Mouse (Mus musculus): ENCODE results near the gene Gm973. TPM values are rescaled to one million over a fixed set of nuclear protein-coding genes. Genes with fewer than 3 reads are reported as not detected.

Gm973 gene
- polyA plus RNA-seq, 1 experiment from 2014 or later, result 9.6 TPM

DNA sequence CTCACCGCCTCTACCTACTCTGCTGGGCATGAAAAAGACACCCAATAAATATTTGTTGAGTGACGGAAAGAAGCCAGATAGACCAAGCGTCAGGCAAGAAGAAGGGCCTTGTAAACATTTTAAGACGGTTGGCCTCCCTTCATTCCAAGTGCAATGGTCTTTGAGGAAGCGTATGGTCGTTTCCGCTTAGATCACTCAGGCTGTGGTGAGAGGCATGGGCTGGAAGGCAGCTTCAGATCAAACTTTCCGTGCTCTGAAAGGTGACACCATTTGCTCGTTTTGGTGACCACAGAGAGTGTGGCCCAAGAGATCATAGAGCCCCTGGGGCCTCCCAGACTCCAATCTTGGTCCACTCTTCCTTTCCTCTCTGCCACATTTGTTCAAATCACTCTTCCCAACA, 79.5 kb downstream of the Gm973 start:
- Histone ChIP-seq H3K36me3 (no peaks in the 10 kb centered on the region), H3K4me1 (peaks cover 18% of the 10 kb centered on the region), H3K9ac (replicated peaks) (no peak overlapping the region), H3K27me3 (replicated peaks) (peaks cover 5% of the 10 kb centered on the region; the same call in 1 of the 2 replicates), H3K9me3 (replicated peaks) (no peaks in the 10 kb centered on the region), H3K4me2 (no peak overlapping the region), H3K4me3 (replicated peaks) (no peak overlapping the region), H3K27ac (replicated peaks) (no peak overlapping the region)
- no peak for ATAC-seq (ENCODE audit: low FRiP score)
- 89% methylated on average over 9 of the region's 9 CpGs for WGBS

DNA sequence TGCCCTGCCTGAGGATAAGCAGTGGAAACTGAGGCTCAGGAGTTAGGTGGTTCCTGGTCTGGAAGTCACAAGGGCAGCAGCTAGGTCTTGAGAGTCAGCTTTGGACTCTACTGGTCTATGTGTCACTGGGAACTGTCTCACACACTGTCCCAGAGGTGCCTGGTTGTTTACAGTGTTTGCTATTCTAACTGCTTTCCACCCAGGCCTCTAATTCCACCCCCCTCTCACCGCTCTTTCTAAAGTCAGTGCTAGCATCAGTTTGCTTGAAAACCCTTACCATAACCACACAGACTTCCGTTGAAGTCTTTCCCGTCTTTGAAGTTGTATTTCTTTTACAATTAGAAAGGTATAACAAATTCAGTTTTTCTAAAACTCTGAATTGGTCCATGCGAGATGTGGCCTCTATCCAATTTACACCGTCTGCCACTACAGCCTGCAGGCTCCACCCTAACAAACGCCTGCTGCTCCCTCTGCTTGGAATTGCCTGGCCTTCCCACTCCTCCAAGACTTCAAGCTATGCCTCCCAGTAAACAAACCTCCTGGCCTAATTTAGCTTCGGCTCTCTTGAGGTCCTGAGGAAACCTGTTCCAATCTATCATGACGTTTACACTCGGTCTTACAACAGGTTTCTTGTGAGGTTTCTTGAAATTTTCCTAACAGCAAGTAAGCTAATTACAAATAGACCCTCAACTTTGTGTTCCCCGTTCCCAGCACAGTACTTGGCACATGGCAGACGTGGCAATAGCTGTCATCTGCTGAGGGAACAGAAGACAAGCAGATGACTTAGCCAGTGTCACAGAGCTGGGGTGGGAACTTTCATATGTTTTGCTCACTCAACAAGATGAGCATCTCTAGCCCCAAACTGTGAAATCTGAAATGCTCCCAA, 86.7 kb downstream of the Gm973 start:
- peaks cover 5% of the 10 kb centered on the region; the same call in 1 of the 2 replicates for H3K4me1 ChIP-seq
- no peak for ATAC-seq (ENCODE audit: low FRiP score)
- H3K36me3 ChIP-seq, result no peaks in the 10 kb centered on the region
- H3K4me3 ChIP-seq (replicated peaks), result no peak overlapping the region
- 57% methylated on average over 11 of the region's 11 CpGs for WGBS
- no peaks in the 10 kb centered on the region for H3K9me3 ChIP-seq (replicated peaks)
- H3K4me2 ChIP-seq, result no peak overlapping the region
- no peak overlapping the region for H3K9ac ChIP-seq (replicated peaks)
- no peak overlapping the region for H3K27ac ChIP-seq (replicated peaks)
- H3K27me3 ChIP-seq (replicated peaks), result no peaks in the 10 kb centered on the region

DNA sequence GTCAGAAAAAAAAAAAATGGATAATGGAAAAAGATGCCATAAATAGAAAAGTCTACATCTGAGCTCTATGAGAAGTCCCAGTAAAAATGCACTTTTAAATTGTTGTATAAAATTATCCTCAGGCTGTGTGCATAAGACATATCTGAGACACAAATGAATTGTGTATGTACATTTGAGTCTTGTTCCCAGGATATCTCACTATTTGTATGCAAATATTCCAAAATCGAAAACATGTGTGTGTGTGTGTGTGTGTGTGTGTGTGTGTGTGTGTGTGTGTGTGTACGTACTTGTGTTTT, 87.3 kb downstream of the Gm973 start:
- Histone ChIP-seq H3K36me3 (no peaks in the 10 kb centered on the region), H3K27me3 (replicated peaks) (no peaks in the 10 kb centered on the region), H3K4me2 (no peak overlapping the region), H3K27ac (replicated peaks) (no peak overlapping the region), H3K9ac (replicated peaks) (no peak overlapping the region), H3K4me3 (replicated peaks) (no peak overlapping the region), H3K9me3 (replicated peaks) (no peaks in the 10 kb centered on the region), H3K4me1 (peaks cover 5% of the 10 kb centered on the region; the same call in 1 of the 2 replicates)
- no peak for ATAC-seq (ENCODE audit: low FRiP score)
- WGBS, result 90% methylated on average over 2 of the region's 2 CpGs

DNA sequence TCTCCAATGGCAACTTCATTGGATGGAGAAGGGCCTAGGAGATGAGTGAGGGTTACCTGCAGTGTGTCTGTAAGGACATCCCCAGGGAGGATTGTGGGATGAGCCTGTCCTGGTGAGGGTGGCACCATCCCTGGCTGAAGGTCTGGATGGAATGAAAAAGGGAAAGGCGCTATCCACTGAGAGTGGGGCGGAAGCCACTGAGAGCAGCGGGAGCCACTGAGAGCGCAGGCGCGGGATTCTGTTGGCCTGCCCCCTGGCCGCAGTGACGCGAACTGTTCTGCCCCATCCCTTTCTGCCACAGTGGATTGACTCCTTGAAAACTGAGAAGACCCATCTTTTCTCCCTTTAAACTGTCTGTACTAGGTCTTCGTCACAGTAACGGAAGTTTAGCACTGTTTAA, 87.8 kb downstream of the Gm973 start:
- ATAC-seq (ENCODE audit: low FRiP score), result no peak

DNA sequence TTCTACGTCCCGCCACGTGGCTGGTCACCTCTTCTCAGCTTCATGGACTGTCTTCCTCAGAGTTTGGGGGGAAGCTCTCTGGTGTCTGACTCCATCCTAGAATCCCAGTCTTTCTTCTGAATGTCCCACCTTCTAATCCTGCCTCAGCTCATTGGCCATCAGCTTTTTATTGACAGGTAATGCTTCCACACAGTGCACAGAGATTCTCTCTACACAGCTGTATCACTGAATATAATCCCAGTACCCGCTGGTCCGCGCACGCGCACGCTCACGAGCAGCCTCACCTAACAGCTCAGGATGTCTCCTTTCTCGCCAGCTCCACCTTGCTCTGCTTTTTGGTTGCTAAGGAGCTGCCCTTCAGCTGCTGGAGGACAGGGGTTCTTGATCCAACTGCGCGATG, 90.4 kb downstream of the Gm973 start:
- Histone ChIP-seq H3K36me3 (no peaks in the 10 kb centered on the region), H3K4me2 (no peak overlapping the region), H3K27ac (replicated peaks) (no peak overlapping the region), H3K4me1 (peaks cover 5% of the 10 kb centered on the region; the same call in 1 of the 2 replicates), H3K9ac (replicated peaks) (no peak overlapping the region), H3K9me3 (replicated peaks) (no peaks in the 10 kb centered on the region), H3K27me3 (replicated peaks) (no peaks in the 10 kb centered on the region), H3K4me3 (replicated peaks) (no peak overlapping the region)
- WGBS, result 93% methylated on average over 13 of the region's 13 CpGs
- ATAC-seq (ENCODE audit: low FRiP score), result no peak

More for the DNA sequence above, 87.8 kb downstream of the Gm973 start:
- H3K9me3 ChIP-seq (replicated peaks), result no peaks in the 10 kb centered on the region
- peaks cover 5% of the 10 kb centered on the region; the same call in 1 of the 2 replicates for H3K4me1 ChIP-seq
- H3K27me3 ChIP-seq (replicated peaks), result no peaks in the 10 kb centered on the region
- H3K4me3 ChIP-seq (replicated peaks), result no peak overlapping the region
- no peak overlapping the region for H3K9ac ChIP-seq (replicated peaks)
- H3K4me2 ChIP-seq, result peak overlapping the region; percentile 27
- WGBS, result 25% methylated on average over 11 of the region's 11 CpGs
- no peak overlapping the region for H3K27ac ChIP-seq (replicated peaks)
- no peaks in the 10 kb centered on the region for H3K36me3 ChIP-seq

DNA sequence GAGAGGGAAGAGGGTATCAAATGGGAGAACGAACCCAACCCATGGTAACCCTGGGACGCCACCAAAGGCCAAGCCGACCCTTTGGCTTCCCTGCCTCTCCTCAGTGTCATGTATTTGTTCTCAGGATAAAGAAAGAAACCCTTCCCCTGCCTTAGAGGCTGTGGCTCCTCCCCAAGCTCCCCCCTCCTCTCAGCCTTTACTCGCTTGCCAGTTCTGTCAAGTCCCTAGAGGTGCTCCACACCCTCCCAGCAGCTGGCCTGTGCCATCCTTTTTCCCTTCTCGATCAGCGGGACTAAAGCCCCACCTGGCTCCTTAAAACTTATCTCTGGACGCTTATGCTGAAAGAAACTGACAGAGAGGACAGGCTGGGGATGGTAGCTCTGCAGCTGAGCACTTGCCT, 91.0 kb downstream of the Gm973 start:
- Histone ChIP-seq H3K4me1 (peaks cover 5% of the 10 kb centered on the region; the same call in 1 of the 2 replicates), H3K9ac (replicated peaks) (no peak overlapping the region), H3K36me3 (no peaks in the 10 kb centered on the region), H3K27ac (replicated peaks) (no peak overlapping the region), H3K9me3 (replicated peaks) (no peaks in the 10 kb centered on the region), H3K4me3 (replicated peaks) (no peak overlapping the region), H3K27me3 (replicated peaks) (no peaks in the 10 kb centered on the region), H3K4me2 (no peak overlapping the region)
- 48% methylated on average over 7 of the region's 7 CpGs for WGBS
- no peak for ATAC-seq (ENCODE audit: low FRiP score)

DNA sequence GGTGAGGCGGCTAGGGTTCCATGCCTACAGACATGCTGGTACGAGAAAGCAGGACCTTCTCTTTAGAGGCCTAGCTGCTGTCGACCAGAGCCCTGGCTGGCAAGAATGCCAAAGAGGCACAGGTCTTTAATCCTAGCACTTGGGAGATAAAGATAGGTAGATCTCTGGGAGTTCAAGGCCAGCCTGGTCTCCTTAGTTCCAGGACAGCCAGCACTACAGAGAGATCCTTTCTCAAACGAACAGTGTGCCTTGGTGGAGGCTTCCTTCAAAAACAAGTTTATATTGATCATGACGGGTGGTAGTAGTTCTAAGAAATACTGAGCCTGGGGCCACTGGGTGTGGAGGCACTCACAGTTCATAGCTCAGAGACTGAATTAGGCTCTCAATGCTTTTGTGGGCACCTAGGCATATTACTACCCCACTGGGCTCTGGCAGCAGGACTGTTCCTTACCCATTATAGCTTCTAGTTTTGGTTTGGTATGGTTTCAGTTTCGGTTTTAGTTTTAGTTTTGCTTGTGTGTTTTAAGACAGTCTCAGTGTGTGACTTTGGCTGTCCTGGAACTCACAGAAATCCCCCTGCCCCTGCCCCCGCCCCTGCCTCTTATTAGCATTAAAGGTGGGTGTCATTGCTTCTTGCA, 92.2 kb downstream of the Gm973 start:
- Histone ChIP-seq H3K4me2 (no peak overlapping the region), H3K4me1 (peaks cover 5% of the 10 kb centered on the region; the same call in 1 of the 2 replicates), H3K9me3 (replicated peaks) (no peaks in the 10 kb centered on the region), H3K36me3 (no peaks in the 10 kb centered on the region), H3K27me3 (replicated peaks) (no peaks in the 10 kb centered on the region), H3K4me3 (replicated peaks) (no peak overlapping the region), H3K9ac (replicated peaks) (no peak overlapping the region), H3K27ac (replicated peaks) (no peak overlapping the region)
- 90% methylated on average over 7 of the region's 7 CpGs for WGBS
- no peak for ATAC-seq (ENCODE audit: low FRiP score)

DNA sequence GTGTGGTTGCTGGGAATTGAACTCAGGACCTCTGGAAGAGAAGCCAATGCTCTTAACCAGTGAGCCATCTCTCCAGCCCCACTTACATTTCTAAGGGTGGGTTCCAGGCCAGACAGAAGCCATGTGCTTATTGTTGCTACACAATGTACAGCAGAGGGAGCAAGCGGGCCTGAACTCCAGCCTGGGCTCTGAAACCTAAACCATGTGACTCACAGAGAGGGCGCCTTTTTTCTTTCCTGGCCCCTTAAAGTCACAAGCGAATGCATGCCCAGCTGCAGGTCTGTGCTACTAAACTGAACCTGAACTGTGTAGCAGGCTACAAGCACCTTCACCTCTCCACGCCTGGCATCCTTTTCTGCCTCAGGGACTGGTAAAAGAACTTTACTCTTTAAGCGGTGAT, 92.9 kb downstream of the Gm973 start:
- WGBS, result 63% methylated on average over 5 of the region's 5 CpGs

DNA sequence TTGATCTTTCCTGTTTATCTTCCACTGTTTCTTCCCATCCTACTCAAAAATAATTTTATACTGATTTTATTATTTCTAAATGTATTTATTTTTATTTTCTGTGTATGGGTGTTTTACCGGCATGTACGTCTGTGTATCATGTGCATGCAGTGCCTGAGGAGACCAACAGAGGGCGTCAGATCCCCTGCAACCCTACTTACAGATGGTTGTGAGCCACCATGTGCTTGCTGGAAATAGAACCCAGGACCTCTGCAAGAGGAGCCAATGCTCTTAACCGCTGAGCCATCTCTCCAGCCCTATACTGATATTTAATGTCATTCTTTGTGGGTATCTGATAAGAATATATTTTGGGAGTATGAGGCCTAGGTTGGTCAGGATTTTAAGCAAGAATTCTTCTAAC, 93.4 kb downstream of the Gm973 start:
- Histone ChIP-seq H3K4me3 (replicated peaks) (no peak overlapping the region), H3K4me1 (no peaks in the 10 kb centered on the region), H3K27me3 (replicated peaks) (no peaks in the 10 kb centered on the region), H3K9ac (replicated peaks) (no peak overlapping the region), H3K27ac (replicated peaks) (no peak overlapping the region), H3K4me2 (no peak overlapping the region), H3K36me3 (no peaks in the 10 kb centered on the region), H3K9me3 (replicated peaks) (no peaks in the 10 kb centered on the region)
- ATAC-seq (ENCODE audit: low FRiP score), result no peak
- WGBS, result 88% methylated on average over 4 of the region's 4 CpGs

More for the DNA sequence above, 92.9 kb downstream of the Gm973 start:
- H3K4me3 ChIP-seq (replicated peaks), result no peak overlapping the region
- H3K9ac ChIP-seq (replicated peaks), result no peak overlapping the region
- no peaks in the 10 kb centered on the region for H3K27me3 ChIP-seq (replicated peaks)
- no peaks in the 10 kb centered on the region for H3K36me3 ChIP-seq
- peaks cover 2% of the 10 kb centered on the region; the same call in 1 of the 2 replicates for H3K4me1 ChIP-seq
- no peak overlapping the region for H3K27ac ChIP-seq (replicated peaks)
- no peak for ATAC-seq (ENCODE audit: low FRiP score)
- H3K4me2 ChIP-seq, result no peak overlapping the region
- H3K9me3 ChIP-seq (replicated peaks), result no peaks in the 10 kb centered on the region

DNA sequence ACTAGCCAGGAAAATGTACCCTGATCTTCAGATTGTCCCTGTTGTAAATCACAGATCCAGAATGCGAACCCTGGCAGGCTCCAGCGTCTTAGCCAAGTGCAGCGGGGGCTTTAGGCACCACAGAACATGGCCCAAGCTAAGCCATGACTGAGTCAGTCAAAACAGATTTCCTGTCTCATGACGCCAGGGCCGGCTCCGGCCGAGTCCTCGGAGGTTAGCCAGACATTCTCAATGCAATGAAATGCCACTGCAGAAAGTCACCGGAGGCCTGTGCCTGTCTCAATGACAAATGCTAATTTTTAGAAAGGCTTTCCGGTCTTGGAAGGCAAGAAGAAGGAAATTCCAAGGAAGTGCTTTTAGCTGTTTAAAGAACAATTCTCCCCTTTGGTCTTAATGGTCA, 93.8 kb downstream of the Gm973 start:
- Histone ChIP-seq H3K4me1 (no peaks in the 10 kb centered on the region), H3K27me3 (replicated peaks) (no peaks in the 10 kb centered on the region), H3K36me3 (no peaks in the 10 kb centered on the region), H3K4me3 (replicated peaks) (no peak overlapping the region), H3K9ac (replicated peaks) (no peak overlapping the region), H3K27ac (replicated peaks) (no peak overlapping the region), H3K9me3 (replicated peaks) (no peaks in the 10 kb centered on the region), H3K4me2 (no peak overlapping the region)
- WGBS, result 77% methylated on average over 10 of the region's 10 CpGs
- no peak for ATAC-seq (ENCODE audit: low FRiP score)

DNA sequence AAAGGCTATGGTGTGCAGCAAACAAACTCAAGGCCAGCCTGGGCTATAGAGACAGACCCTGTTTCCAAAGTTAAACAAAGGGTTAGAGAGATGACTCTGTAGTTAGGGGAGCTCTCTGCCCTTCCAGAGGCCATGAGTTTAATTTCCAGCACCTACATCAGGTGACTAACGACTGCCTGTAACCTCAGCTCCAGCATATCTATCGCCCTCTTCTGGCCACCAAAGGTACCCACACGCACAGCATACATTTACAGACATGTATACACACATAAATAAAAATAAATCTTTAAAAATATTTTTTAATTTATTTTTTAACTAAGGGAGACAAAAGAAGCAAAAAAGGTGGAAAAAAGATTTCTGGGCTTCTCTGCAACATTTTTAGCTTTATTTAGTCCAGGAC, 94.9 kb downstream of the Gm973 start:
- Histone ChIP-seq H3K27me3 (replicated peaks) (no peaks in the 10 kb centered on the region), H3K9me3 (replicated peaks) (no peaks in the 10 kb centered on the region), H3K4me3 (replicated peaks) (no peak overlapping the region), H3K9ac (replicated peaks) (no peak overlapping the region), H3K27ac (replicated peaks) (no peak overlapping the region), H3K4me1 (no peaks in the 10 kb centered on the region), H3K4me2 (no peak overlapping the region), H3K36me3 (no peaks in the 10 kb centered on the region)
- ATAC-seq (ENCODE audit: low FRiP score), result no peak
- WGBS, result 82% methylated on average over 3 of the region's 3 CpGs

DNA sequence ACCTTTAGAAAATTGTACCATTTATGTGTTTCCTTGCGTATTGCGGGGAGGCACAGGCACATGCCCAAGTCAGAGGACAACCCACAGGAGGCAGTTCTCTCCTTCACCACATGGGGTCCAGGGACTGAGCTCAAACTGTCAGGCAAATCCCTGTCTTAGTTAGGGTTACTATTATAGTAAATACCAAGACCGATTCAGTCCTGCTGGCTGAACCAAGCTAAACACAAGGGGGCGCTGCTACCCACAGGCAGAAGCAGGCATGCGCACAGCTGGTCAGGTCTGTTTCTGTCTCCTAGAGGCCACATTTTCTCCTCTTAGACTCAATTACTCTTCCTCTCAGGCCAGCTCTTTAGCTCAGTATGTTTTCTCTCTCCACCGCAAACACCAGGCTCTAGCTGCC, 97.7 kb downstream of the Gm973 start:
- 39% methylated on average over 6 of the region's 6 CpGs for WGBS
- no peak; the same call in 1 of the 2 replicates for ATAC-seq (ENCODE audit: low FRiP score)

More for the DNA sequence above, 97.7 kb downstream of the Gm973 start:
- no peak overlapping the region for H3K4me2 ChIP-seq
- no peaks in the 10 kb centered on the region for H3K27me3 ChIP-seq (replicated peaks)
- no peak overlapping the region for H3K27ac ChIP-seq (replicated peaks)
- no peaks in the 10 kb centered on the region for H3K9me3 ChIP-seq (replicated peaks)
- no peaks in the 10 kb centered on the region for H3K4me1 ChIP-seq
- H3K9ac ChIP-seq (replicated peaks), result no peak overlapping the region
- H3K36me3 ChIP-seq, result no peaks in the 10 kb centered on the region
- no peak overlapping the region for H3K4me3 ChIP-seq (replicated peaks)

All from neural tube, embryonic 15.5 days (tissue).